Mouse (Mus musculus) kidney, adult 9 months (tissue): ENCODE measurements around the gene Itga11.
"Not testable (repeated sequence)": the region's sequence is repeated elsewhere in the genome, so short reads cannot be mapped to it uniquely, and the experiment has no call there.

Experiments
- DNase-seq: peaks from one replicate; pipeline ENCODE4 v3.0.0; 2022

Gene Itga11

DNA sequence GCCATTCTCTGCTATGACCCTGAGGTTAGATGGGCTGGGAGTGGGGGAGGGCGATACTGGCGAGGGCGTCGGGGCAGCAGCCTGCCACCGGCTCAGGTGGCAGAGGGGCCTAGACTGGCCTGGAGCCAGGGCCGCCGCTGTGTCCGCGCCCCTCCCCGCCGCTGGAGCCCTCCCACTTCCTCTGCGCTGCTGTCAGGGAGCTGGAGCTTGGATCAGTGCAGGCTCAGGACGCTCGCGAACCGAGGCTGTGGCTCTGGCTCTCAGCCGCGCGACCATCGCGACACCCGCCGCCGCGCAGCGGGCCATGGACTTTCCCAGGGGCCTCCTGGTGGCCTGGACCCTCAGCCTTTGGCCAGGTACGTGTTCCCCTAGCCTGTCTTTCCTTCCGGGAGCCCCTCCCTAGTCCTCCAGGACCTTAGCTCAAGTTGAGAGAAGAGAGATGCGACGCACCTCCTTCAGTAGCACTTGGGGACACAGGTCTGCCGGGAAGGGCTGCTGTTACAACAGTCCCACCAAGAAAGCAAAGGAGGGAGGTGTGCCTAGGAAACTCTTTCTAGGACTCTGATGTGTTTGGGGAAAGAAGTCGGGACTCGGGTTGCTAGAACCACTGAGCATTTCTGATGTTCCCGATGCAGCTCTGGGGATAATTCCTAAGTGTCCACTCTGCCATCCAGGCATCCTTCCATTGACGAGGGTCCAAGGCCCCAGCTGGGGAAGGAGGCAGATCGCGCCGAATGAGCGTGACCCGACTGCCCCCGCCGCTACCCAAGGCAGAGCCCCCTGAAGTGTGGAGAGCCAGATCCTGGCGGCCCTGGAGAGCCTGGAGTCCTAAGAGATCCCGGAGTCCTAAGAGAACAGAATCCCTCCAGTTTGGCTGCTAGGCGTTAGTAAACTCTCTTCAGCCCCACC lies at the start of gene Itga11:
Gene Itga11 (plus strand): TSS at position 186 of the 909 bp plus-strand sequence.
- no peak for DNase-seq

DNA sequence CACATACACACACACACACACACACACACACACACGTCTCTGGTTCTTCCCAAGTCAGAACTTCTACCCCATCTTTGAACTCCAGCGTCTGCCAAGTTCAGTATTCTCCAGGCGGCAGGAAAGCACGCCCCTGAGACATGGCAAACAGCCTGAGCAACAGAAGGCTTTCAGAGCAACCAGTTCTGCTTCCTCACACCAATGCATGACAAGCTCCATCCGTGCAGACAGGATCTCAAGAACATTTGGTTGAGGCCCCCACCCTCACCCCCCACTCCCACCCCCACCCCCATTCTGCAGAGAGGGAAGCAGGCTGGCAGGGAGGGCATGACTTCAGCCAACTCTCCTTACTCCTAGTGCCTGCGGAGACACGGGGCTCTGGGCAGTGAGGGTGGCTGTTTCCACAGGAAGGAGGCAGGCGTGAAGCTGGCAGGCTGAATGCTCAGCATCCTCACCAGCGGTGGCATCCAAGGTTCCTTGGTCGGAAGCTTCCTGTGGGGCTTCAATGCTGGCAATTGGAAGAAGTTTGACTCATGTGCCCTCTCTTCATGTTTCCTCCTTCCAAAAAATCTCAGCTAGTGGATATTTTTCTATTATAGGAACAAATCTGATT lies 46.9 kb upstream of the Itga11 start:
- DNase-seq: no peak

DNA sequence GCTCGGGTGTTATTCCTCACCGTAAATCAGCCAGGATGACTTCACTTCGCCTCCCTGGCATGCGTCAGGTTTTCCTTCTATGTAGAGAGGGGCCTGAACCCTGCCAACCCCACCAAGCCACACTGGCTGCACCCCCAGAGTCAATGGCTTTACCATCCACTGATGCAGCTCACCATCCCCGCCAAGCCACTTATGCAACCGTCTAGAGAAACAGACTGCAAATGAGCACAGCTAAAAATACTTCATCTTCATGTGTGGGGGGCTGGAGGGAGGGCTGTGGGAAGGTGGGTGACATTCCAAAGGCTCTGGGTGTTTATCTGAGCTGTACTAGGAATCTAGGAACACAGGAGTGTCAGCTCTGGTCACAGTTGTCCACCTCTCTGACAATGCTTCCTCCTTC lies 45.2 kb upstream of the Itga11 start:
- no peak for DNase-seq

DNA sequence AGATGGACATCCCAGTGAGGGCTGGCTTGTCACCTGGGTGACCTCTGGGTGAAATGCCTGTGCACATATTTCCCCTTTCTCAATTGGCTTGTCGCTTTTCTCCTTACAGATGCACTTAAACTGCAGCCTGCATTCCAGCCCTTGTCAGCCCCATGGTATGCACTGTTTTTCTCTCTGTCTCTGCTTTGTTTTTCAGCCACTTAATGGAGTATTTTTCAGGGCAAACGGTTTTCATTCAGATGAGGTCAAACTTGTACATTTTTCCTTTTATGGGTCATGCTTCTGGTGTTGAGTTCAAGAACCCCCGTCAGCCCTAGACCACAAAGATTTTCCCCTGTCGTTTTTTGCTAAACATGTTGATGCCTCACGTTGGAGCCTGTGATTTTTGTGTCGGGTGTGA lies 39.6 kb upstream of the Itga11 start:
- no peak for DNase-seq

DNA sequence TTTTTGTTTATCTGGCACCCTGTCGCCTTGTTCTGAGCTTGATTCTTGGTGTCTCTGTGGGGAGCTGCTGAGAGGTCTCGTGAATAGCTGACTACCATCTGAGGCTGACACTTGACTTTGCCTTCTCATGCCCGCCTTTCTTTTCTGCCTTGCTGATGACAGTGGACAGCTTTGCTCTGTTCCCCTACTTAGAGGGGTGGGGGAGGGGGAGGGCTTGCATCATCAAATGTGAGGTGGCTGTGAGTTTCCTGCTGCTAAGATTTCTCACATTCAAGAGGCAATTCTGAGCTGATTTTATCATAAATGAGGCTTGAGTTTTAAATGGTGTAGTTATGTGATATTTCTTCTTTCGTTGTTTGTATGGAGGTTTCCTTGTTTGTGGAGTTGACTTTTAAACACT lies 37.9 kb upstream of the Itga11 start:
- no peak for DNase-seq

DNA sequence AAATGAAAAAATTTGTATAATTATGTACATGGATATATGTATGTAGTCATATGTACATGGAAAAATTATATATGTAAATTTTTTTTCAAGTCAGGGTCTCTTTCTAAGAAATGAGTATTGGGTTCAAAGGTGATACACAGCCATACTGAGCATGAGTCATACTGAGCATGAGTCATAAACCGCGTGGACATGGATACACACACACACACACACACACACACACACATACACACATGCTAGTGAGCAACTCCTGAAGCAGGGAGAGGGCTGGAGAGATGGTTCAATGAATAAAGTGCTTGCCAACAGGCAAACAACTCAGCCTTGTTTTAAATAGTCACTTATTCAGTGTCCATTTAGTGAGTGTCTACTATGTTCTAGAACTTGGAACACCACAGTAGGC lies 37.4 kb upstream of the Itga11 start:
- no peak for DNase-seq

DNA sequence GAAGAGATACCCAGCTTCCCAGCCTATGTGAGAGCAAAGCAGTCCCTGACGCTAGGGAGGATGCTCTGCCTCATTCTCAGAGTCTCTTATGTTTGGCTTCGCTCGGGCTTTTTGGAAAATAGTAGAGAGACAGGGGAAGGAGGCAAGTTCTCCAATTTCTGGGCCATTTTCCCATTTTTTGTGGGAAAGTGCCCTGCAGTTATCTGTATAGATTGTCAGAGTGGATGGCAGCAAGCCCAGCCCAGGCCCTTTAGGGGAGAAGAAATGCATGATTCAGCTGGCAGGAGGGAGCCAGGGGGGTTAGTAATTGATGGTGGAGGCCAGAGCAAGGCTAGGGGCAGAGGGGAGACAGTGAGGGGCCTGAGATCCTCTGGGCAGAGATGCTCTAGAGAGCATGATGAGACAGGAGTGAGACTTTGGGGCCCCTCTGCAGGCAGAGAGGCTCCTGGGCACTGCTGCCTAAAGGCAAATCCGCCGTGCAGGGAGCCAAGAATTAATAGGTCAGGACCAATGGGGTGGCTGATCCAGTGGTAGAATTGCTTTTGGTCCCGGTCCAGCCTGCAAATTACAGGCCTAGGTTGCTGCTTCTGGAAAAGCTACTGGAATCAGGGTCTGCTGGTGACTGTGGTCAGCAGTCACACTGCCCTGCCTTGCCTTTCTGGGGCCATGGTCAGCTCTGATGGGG lies 31.8 kb upstream of the Itga11 start:
- DNase-seq: no peak

DNA sequence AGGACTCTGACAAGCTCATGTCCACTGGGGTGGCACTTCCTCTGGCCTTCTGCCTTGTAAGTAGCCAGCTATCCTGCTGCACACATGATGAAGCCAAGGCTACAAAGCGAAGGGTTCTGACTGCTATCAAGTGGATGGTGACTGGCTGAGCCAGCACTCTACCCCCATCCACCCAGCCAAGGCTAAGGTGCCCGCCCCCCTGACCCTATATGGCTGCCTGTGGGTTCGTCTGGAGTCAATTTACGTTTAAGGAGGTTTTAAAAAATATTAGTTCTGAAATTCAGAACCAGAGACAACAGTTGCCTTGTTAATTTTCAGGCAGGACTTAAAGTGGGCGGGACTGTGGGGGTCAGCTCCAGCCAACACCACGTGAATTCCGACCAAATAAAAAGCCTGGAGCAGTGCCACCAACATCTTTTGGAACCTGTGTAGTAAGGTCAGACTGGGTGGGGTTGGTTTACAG lies 30.9 kb upstream of the Itga11 start:
- no peak for DNase-seq

DNA sequence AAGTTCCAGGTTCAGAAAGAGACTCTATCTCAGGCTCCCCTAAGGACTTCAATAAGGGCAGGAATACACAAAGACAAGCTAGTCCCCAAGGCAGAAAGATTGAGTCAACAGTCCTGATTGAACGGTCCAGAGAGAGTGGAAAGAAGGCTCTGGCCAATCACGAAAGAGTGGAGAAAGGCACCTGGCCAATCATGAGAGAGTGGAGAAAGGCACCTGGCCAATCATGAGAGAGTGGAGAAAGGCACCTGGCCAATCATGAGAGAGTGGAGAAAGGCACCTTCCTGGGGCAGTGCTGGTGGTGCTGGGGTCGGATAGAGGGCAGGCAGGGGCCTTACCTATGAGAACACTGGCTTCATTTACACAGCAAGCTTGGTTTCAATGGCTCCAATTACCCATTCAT lies 28.2 kb upstream of the Itga11 start:
- DNase-seq: no peak

DNA sequence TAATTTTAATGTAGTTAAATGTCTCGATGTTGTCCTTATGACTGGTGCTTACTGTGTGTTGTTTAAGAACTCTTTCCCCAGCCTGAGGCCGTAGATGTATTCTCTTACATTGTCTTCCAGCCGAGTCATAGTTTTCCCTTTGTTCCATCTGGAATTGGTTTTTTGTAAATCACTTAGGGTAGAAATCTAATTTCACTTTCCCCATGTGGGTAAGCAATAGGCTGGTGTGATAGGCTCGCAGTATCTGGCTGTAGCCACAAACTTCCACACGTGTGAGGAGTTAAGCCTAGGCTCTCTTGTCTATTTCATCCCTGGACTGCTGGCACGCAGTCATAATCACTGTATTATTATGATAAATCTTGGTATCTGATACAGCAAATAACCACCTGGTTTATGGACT lies 26.9 kb upstream of the Itga11 start:
- DNase-seq: no peak

DNA sequence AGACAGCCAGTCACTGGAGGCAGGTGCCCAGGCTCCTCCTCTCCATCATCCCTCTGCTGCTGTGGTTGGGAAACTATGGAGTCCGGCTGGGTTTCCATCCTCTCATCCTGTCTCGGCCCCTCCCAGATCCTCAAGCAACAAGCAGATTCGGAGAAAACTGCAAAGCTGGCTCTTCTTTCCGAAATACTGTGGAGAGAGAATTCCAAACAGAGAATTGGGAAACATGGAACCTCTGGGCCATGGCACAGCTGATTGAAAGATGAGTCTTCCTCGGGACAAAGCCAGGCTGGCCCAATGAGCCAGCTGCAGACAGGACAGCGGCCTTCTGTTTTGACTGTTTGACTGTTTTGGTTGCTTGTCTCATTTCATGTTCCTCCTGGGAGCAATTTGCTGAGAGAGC lies 23.3 kb upstream of the Itga11 start:
- peak; percentile 6 for DNase-seq

DNA sequence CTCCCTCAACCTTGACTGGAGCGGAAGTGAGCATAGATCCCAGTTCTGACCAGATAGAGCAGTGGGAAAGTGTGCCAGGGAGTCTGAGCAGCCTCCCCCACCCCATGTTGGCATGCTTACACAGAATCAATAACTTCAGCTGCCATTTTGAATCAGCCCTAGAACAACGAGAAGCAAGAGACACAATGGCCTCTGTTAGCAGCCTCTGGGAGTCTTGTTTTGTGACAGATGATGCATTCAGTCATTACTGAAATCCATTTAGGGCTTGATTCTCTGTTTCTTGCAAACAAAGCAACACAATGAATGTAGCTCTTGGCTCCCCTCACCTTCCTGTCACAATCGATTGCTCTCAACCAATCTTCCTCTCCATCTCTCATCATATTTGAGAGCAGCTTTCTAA lies 19.6 kb upstream of the Itga11 start:
- DNase-seq: no peak

DNA sequence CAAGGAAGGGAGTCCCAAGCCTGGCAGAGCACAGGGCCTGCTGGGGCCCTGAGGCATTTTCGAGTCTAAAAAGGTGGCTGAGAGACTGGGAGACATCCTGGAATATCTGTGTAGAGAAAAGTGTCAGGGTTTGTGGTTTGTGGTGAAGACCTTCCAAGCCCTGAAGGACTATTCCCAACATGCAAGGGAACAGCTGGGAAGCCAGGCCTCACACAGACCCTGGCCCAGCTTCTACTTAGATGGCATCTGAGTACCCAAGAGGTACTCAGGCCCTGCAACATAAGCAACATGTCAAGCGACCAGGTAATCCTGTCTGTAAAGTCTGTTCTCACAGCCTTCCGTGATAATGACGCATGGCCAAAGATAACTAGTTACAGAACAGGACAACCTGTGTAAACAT lies 18.6 kb upstream of the Itga11 start:
- no peak for DNase-seq

DNA sequence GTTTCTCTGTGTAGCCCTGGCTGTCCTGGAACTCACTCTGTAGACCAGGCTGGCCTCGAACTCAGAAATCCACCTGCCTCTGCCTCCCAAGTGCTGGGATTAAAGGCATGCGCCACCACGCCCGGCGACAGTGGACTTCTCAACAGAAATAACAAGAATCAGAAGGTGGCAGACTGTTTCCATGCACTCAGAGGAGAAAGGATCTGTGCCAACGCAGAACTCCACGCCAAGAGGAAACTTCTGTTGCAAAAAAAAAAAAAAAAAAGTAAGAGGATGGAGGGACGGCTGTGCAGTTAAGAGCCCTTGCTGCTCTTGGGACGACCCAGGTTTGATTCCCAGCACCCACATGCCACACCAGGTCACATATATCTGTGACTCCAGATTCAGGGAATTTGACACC lies 16.7 kb upstream of the Itga11 start:
- not testable (repeated sequence) for DNase-seq

DNA sequence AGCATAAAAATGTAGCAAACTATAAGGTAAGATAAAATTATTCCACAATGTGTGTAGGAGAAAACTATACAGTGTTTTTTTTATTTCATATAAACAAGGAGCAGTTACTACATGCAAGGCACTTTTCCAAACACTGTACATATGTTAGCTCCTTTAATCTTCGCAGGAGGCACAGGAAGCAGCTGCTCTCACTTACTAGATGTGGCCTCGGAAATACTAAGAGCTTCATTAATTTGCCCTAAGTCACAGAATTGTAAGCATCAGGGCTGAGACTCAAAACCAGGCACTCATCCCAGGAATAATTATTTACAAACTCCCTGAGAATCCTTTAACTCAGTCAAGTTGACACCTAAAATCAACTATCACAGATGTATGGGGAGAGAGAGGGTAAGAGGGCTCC lies 14.2 kb upstream of the Itga11 start:
- DNase-seq: no peak

DNA sequence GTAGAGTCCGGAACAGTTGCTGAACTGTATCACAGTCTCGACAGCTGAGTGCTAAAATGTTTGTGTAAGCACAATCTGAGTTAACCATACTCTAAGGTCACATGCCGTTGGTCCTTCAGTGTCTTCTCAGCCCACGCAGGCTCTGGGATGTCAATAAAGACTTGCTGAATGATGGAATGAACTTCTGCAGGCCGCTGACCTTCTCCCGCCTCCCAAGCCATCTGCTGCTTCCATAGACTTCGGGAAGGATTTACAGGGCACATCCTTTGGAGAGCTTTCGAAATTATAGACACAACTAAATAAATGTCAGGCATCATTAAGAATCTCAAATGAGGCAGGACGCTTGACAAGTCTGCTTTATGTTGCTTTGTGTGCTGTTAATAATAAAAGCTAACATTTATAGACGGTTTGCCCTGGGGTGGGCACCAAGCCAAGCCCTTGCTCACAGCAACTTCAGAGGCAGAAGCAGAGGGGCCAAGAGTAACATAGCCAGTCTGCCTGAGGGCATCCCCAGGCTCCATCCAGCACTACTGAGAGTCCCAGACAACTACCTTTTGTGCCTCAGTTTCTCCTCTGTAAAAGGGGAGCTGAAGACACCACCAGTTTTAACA lies 13.4 kb upstream of the Itga11 start:
- no peak for DNase-seq

DNA sequence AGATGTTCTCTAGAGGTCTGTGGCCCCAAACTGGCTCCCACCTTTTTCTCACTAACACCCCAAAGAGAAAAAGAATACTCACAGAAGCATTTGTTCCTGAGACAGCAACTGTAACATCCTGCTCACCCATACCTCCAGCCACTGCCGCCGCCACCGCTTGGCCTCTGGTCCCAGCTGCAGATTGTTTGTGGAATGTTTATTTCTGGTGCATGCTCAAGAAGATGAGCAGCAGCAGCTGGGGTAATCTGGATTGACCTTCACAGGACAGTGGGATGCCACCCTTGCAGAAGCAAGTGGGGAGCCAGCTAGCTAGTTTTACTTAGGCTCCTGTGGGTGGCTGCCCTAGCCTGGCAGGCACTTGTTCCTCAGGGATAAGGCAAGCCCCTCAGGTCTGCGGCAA lies 11.7 kb upstream of the Itga11 start:
- no peak for DNase-seq

DNA sequence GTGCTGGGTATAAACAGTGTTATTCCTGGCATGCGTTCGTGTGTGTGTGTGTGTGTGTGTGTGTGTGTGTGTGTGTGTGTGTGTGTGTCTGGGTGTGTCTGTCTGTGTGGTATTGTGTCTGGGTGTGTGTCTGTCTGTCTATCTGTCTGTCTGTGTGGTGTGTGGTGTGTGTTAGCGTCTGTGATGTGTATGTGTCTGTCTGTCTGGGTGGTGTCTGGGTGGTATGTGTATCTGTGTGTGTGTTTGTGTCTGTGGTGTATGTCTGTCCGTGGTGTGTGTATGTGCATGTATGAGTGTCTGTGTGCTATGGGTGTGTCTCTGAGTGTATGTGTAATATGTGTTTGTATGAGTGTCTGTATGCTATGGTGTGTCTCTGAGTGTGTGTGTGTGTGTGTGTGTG lies 9.1 kb upstream of the Itga11 start:
- DNase-seq: no peak

DNA sequence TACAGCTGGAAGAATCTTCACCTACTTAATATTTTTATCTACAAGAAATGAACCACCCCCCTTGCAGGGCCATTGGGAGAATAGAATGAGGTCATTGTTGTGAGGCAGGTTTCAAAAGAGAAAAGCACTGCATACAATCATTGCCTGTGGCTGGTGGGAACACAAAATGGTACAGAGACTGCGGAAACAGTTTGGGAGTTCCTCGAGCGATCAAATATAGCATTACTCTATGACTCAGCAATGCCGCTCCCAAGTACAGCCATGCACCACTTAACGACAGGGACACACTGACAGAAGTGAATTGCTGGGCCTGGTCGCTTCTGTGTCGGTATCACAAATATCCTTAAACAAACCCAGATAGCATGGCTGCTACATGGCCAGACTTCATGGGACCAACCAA lies 4.4 kb upstream of the Itga11 start:
- no peak for DNase-seq

DNA sequence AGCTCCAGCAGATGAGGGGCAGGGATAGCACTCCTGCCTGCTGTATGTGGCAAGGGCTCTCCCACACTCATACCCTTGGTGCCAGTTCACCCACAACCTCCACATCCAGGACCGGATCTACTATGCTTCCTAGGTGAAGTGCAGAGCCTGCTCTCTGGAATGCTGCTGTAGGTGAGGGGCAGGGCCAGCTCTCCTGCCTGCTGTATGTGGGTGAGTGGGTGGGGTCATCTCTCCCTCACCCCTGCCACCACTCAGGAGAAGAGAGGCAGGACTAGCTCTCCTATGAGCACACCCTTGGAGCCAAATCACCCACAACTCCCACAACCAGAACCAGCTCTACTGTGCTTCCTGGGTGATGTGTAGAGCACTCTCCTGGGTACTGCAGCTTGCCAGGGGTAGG lies 2.5 kb upstream of the Itga11 start:
- DNase-seq: no peak

DNA sequence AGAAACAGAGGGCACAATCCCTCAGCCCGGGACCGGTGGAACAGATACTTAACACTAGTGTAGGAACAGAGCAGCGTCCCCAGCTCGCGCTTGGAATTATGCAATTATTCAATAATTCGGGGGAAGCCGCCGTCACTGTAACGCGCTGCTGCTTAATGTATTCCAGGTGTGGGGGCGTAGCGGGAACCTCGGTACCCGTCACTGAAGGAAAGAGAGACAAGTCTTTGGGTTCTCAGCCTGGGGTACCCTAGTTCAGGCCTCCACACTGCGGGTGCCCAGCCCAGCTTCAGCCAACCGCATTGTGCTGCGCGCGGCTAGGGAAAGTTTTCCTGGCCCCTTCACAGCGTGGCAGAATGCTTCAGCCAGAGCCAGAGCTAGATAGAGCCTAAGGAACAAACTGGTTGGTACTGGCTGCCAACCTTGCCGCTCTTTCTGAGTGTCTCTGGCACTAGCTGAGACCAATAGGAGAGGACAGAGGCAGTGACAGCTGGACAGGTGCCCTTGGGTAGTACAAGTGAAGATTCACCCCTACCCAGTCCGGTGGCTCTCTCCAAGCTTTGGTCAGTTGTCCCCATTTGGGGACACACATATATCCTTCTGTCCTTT lies 1.0 kb downstream of the Itga11 start:
- DNase-seq: no peak

DNA sequence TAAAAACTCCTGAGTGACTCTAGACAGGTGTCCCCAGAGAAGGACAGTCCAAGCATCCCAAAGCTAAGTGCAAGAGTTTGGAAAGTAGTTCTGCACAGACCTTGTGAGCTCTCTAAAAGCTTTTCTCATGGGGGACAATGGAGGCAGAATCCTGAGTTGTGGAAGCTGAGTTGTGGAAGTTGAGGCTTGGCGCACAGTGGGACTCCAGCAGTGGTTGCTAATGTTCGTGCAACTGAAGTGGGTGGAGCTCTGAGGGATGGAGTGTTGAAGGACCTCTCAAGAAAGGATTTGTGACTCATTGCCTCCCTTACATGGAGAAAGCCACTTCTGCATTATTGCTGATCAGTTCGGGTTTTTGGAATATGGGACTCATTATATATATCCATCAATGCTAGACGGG lies 1.8 kb downstream of the Itga11 start:
- no peak for DNase-seq

DNA sequence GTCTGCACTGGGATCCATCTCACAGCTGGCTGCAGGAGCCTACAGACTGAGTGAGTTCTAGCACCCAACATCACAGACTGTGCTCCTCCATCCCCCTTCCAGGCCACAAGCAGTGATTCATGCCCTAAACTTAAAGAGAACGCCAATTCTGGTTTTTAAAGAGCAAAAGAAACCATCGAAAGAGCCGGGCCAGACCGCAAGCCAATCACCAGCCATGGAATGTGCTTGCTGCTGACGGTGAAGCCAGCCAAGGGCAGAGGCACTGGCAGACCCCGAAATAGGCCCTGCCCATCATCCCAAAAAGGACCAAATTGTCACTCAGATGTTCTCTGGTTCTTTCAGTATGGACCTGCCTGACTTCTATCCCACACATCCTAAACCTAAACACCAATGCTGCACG lies 6.7 kb downstream of the Itga11 start:
- no peak for DNase-seq
